Mouse (Mus musculus): ENCODE measurements at regions not wholly inside any gene's neighbourhood (a gene's known extent, or its start where the extent isn't known, plus 50 kb on each side); places are given as distances from the start of the nearest gene placed in this dataset.

GRCm38 (mm10) chr10:67819534-67819933 lies 92.9 kb downstream of the Zfp365 start:
- no peak for DNase-seq (ENCODE audit: low spot score)

DNA sequence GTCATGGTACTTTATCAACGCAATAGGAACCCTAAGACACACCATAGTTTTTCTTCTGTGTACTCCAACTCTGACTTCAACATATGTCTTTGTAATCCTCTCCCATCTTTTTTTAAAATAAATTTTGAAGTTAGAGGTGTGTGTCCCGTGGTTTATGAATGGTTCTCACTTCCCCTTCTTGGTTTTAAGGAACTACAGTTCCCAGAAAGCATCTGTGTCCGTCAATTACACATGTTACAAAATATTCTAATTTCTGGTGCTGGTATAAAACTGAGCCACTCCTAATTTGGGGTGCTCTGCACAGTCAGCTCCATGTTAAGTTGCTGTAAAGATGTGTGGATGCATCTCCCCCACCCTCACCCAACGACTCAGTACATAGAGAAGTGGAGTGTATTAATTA lies 98.6 kb downstream of the Zfp365 start:
- no peak for DNase-seq (ENCODE audit: low spot score)

- DNase-seq (ENCODE audit: low spot score), result peak; percentile 71
Measured at GRCm38 (mm10) chr10:67805131-67805530, 107.3 kb downstream of the Zfp365 start.

DNA sequence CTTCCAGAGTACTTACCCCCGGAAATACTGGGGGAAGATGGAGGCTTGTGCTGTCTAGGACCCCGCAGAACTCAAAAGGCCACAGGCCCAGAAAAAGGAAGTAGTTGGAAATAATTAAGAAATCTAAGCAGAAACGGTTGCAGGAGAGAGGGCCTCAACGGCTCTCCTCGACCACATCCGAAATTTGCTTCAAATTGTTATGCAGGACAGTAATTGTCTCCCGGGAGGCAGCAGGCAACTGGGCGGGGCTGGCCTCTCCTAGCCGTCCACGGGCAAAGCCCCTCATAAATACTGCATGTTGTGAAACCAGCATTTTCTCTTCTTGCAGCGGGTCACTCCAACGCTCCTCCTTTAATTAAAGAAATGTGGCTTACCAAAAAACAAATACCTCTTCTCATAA lies 107.8 kb downstream of the Zfp365 start:
- DNase-seq (ENCODE audit: low spot score), result no peak

DNA sequence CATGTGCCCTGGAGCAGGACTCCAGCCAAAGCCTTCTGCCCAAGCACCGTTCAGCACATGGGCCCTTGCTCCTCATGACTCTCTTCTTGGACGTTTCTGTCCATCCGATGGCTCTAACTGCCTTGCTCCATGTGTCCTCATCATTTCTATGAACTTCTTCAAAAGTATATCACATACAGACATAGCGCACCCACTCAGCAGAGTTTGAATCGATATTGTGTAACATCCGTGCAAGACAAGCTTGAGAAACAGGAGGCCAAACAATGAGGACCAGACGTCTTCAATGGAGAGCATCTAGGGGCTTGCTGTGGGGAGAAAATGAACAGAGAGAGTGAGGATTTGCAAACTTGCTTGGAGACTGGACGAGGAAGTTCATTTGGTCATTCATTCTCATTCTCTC lies 110.3 kb downstream of the Zfp365 start:
- no peak for DNase-seq (ENCODE audit: low spot score)

DNA sequence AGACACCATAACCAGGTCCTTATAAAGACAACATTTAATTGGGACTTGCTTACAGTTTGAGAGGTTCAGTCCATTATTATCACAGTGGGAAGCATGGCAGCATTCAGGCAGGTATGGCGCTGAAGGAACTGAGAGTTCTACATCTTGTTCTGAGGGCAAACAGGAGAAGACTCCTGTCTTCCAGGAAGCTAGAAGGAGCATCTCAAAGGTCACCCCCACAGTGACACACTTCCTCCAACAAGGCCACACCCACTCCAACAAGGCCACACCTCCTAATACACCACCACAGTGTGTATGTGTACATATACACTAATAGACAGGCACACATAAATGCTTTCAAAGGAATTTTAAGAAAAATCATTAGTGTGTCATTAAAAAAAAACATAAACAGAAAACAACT lies 110.8 kb downstream of the Zfp365 start:
- no peak for DNase-seq (ENCODE audit: low spot score)

DNA sequence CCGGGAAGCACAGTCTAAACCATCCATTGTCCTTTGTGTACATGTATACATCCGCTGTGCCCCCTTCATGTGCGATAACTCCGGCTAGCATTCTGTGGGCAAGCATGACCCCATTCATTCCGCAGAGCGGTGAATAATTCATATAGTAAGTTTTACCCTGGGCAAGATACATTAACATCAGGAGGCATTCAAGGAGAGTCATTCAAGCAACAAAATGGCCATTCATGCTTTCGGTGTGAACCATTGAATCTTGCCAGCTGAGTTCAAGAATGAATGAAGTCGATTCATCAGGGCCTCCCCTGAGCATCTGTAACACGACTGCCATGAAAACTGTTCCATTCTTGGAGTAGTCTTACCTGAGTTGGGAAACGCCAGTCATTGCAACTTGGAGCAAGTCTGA lies 113.5 kb downstream of the Zfp365 start:
- no peak for DNase-seq (ENCODE audit: low spot score)

DNA sequence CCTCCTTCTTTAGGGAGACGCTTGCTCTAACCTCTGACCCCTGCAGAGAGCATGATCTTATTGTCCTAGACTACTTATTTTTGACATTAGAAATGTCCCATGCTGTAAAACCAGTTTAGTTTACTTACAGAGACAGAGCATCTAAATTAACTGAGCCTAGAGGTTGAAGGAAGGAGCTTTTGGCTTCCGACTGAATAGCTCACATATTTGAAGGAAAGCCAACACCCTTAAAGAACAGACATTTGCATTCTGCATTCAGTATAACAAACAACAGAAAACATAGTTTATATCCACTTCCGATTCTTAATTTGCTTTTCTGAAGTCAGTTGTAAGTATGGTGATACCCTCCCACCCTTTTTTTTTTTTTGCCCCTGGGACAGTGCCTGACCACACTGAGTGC lies 119.3 kb downstream of the Zfp365 start:
- no peak for DNase-seq (ENCODE audit: low spot score)

- DNase-seq (ENCODE audit: low spot score), result no peak
Measured at GRCm38 (mm10) chr10:67789651-67790050, 122.8 kb downstream of the Zfp365 start.

- no peak for DNase-seq (ENCODE audit: low spot score)
Measured at GRCm38 (mm10) chr10:67788116-67788515, 124.3 kb downstream of the Zfp365 start.

GRCm38 (mm10) chr10:67785563-67785962 lies 126.9 kb downstream of the Zfp365 start:
- DNase-seq (ENCODE audit: low spot score), result peak; percentile 90

DNA sequence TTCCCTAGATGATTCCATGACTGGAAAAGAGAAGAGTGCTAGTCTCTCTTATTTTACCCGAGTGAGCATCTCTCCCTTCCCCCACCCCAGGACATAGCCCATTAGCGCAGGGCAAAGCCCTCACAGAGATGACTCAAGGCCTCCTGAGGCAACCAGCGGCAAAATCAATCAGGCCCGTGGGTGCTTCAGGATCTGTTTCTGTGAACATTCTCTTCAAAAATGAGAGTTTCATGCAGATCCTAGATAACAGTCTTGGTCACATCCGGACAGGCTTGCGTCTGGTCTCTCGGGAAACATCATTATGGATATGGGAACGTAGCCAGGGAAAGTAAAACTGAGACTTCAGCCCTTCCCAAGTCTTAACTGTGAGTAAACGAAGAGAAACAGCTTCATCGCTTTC lies 134.1 kb downstream of the Zfp365 start:
- no peak for DNase-seq (ENCODE audit: low spot score)

DNA sequence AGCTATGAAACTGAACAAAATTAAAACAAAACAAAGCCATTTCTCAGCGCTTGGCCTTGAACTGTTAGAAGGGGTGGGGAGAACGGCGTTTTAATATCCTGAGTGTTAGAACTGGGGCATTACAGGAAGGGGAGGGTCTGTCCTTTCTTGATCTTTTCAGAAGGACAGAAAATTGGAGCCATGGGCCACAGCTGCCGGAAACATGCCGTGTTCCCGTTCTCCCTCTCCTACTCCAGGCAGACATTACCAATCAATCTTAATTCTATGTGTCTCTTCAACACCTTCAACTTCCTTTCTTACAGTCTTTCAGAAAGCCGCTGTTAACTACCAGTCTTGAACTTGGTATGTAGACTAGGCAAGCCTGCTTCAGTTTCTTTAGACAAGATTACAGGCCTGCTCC lies 134.7 kb downstream of the Zfp365 start:
- DNase-seq (ENCODE audit: low spot score), result no peak

- DNase-seq (ENCODE audit: low spot score), result peak; percentile 44
Measured at GRCm38 (mm10) chr10:67776851-67777250, 135.6 kb downstream of the Zfp365 start.

DNA sequence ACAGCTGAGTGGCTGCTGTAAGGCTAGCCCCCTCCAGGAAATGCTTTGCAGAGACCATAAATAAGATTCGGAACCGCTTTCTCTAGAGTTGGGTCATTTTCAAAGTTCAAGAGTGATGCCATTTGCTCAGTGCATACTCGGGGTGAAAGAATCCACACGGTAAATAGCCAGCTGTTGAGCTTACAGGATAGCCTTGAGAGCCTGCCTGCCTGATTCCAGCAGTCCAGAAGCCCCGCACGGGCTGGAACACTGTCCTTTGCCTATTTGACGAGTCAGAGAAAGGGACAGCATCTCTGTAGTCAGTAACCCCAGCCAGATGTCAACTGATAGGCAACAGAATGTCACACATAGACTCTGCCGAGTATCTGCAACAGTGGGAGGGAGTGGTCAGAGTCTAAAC lies 140.7 kb downstream of the Zfp365 start:
- DNase-seq (ENCODE audit: low spot score), result no peak

- peak; percentile 74 for DNase-seq (ENCODE audit: low spot score)
Measured at GRCm38 (mm10) chr10:67766099-67766498, 146.4 kb downstream of the Zfp365 start.

DNA sequence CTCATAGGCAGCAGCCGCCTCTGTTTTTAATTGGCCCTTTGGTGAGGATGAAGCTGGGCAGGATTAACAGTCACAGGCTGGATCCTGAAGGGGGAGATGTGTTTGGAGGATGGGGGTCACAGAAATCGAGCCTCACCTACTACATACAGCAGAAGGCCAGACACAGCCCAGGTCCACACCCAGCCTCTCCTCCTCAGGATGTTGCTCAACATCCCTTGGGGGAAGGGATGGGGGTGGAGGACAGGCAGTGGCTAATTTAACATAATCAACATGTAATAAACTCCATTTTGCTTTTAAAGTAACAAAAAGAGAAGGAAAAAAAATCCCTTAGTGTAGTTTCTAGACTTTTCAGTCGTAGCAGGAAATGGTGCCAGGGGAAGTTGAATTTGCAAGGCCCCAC lies 152.0 kb downstream of the Zfp365 start:
- peak; percentile 21 for DNase-seq (ENCODE audit: low spot score)

- no peak for DNase-seq (ENCODE audit: low spot score)
Measured at GRCm38 (mm10) chr10:67748121-67748520, 164.3 kb downstream of the Zfp365 start.

GRCm38 (mm10) chr10:67747461-67747860 lies 165.0 kb downstream of the Zfp365 start:
- DNase-seq (ENCODE audit: low spot score), result peak; percentile 21

- DNase-seq (ENCODE audit: low spot score), result peak; percentile 58
Measured at GRCm38 (mm10) chr10:67746140-67746539, 166.3 kb downstream of the Zfp365 start.

- DNase-seq (ENCODE audit: low spot score), result no peak
Measured at GRCm38 (mm10) chr10:67743561-67743960, 168.9 kb downstream of the Zfp365 start.

GRCm38 (mm10) chr10:67742824-67743223 lies 169.6 kb downstream of the Zfp365 start:
- DNase-seq (ENCODE audit: low spot score), result no peak

DNA sequence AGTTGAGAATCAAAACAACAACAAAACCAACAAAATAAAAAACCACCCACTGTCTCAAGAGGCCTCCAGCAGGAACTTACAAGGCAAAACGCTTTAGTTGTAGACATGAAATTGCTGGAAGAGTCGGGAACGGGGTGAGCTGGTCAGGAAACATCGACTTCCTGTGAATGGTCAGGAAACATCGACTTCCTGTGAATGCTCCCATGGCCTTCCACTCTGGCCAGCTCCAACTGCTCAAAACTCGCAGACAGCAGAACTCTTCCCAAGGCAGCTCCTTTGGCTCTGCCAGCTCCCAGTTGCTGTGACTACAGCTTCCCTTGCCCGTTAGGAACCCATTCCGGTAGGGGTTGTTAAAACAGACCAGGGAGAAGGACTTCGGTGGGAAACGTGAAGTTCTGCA lies 170.2 kb downstream of the Zfp365 start:
- DNase-seq (ENCODE audit: low spot score), result peak; percentile 36

- DNase-seq (ENCODE audit: low spot score), result no peak
Measured at GRCm38 (mm10) chr10:67739199-67739598, 173.3 kb downstream of the Zfp365 start.

DNA sequence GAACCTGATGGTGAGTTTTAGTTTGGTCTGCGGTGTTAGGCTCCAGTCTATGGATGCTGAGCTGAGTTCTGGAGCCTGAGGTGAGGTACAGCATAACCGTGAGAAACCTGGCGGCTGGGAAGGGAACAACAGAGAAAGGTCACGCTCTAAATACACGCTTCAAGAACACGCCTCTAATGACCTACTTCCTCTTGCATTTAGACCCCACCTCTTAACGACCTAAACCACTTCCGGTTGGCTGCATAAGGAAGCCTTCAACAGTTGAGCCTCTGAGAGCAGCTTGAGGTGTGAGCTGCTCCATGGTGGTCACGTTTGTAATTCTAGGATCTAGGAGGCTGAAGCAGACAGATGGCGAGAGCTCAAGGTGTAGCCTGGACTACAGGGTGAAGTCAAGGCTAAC lies 175.8 kb downstream of the Zfp365 start:
- DNase-seq (ENCODE audit: low spot score), result no peak
